Mouse (Mus musculus): ENCODE results near the gene Kcnt2.

Gene Kcnt2

DNA sequence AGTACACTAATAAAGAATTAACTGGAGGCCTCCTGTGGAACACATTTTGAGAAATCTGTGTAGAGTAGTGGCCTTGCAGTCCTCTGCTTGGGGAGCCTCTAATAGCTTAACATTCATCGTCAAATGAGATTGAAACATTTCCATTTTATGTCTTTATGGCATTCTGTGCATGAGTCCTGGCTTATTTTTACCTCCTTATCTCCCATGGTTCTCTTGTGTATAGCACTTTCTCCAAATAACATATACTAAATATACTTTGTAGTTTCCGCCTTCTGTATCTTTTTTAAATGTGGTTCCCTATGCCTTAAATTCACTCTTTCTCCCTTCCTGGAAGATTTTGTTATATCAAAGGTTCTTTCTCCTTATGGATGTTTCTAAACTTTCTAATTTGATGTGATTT lies 246.3 kb downstream of the Kcnt2 start:
- no peak for DNase-seq (ENCODE audit: low read depth, low spot score)

DNA sequence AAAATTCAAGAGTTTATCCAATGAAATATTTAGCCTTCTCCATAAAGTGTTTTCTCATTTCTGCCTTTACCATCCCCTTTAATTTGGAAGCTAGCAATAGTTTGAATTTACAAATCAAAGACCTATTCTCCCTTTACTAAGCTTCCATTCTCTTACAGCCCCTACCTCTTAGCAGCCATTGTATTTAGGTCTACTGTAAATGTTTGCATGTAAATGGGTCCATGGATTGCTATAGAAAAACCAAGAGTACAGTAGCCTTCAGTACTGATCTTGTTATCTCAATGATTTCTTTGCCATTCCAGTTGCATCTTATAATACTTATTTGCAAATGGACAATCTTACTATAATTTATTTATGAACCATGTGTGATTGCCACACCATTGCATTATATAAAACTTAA lies 267.5 kb downstream of the Kcnt2 start:
- no peak for DNase-seq (ENCODE audit: low read depth, low spot score)

GRCm38 (mm10) chr1:140531285-140531908 lies 285.4 kb downstream of the Kcnt2 start:
- DNase-seq (ENCODE audit: low read depth, low spot score), result no peak

DNA sequence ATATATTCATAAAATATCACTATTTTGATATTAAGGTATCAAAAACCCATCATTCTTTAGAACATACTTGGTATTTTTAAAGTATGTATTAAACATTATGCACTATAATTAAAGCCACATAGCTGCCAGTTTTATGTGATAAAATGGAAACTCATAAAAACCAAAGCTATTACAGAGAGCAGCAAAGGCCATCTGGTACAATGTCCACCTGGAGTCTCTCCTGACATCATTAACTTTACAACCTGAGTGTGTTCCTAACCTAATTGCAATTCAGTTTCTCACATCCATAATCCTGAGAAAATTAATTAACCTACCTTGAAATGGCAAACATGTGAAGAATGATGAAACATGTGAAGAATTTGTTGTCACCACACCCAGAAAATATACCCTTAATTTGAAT lies 288.9 kb downstream of the Kcnt2 start:
- DNase-seq (ENCODE audit: low read depth, low spot score), result no peak

- no peak for DNase-seq (ENCODE audit: low read depth, low spot score)
Measured at GRCm38 (mm10) chr1:140542066-140542465, 296.1 kb downstream of the Kcnt2 start.

- no peak for DNase-seq (ENCODE audit: low read depth, low spot score)
Measured at GRCm38 (mm10) chr1:140548711-140549110, 302.8 kb downstream of the Kcnt2 start.

GRCm38 (mm10) chr1:140560801-140561200 lies 314.8 kb downstream of the Kcnt2 start:
- no peak for DNase-seq (ENCODE audit: low read depth, low spot score)

DNA sequence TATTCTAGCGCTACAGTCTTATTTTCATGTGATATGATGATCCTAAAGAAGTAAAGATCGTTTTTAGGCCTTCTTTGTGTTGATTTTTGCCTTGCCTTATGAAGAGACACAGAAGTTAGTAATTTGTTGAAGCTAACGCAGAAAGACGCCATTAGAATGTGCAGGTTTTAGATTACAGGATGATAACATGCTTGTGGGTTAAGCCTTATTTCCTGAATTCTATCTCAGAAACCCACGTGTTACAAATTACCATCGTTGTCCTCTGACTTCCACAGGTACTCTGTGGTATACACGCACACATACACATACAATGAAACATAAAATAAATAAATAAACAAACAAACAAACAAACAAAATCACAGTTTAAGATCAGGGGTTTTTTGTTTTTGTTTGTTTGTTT lies 326.2 kb downstream of the Kcnt2 start:
- DNase-seq (ENCODE audit: low read depth, low spot score), result no peak

GRCm38 (mm10) chr1:140578607-140579006 lies 332.6 kb downstream of the Kcnt2 start:
- no peak for DNase-seq (ENCODE audit: low read depth, low spot score)

- no peak for DNase-seq (ENCODE audit: low read depth, low spot score)
Measured at GRCm38 (mm10) chr1:140588302-140588701, 342.3 kb downstream of the Kcnt2 start.

- DNase-seq (ENCODE audit: low read depth, low spot score), result no peak
Measured at GRCm38 (mm10) chr1:140608765-140609297, 362.9 kb downstream of the Kcnt2 start.

- no peak for DNase-seq (ENCODE audit: low read depth, low spot score)
Measured at GRCm38 (mm10) chr1:140613101-140613500, 367.1 kb downstream of the Kcnt2 start.

DNA sequence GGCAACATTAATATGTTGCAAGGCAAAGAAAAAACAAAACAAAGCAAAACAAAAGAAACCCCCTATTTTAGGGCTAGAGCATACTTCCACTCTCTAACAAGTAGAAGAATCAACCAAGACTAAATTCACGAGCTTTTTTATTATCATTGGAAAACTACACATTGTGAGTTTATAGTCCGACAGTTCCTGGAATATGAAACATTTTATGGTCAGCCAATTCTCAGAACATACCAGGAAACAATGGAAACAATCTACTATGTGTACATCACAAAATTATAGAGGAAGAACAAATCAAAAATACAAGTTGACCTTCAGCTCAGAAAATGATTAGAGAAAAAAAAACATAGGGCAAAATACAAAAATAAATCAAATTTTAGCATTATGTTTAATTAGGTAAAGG lies 368.9 kb downstream of the Kcnt2 start:
- no peak for DNase-seq (ENCODE audit: low read depth, low spot score)

DNA sequence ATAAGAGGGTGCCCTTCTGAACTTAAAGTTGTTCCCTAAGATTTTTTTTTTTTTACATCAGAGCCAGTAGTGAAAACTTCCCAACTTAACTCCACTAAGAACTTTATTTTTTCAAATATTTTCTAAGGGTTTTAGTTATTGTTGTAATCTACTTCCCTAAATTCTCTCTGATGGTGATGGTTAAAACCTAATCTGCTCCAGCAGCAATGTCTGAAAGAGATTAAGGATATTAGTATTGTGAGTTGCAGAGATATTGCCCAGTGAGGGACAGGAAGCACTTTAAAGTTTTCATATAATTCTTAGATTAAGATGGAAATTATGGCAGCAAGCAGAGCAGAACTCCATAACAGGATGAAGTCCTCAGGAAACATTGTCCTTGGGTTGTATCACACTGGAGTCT lies 372.2 kb downstream of the Kcnt2 start:
- no peak for DNase-seq (ENCODE audit: low read depth, low spot score)

- DNase-seq (ENCODE audit: low read depth, low spot score), result no peak
Measured at GRCm38 (mm10) chr1:140624918-140625317, 379.0 kb downstream of the Kcnt2 start.

DNA sequence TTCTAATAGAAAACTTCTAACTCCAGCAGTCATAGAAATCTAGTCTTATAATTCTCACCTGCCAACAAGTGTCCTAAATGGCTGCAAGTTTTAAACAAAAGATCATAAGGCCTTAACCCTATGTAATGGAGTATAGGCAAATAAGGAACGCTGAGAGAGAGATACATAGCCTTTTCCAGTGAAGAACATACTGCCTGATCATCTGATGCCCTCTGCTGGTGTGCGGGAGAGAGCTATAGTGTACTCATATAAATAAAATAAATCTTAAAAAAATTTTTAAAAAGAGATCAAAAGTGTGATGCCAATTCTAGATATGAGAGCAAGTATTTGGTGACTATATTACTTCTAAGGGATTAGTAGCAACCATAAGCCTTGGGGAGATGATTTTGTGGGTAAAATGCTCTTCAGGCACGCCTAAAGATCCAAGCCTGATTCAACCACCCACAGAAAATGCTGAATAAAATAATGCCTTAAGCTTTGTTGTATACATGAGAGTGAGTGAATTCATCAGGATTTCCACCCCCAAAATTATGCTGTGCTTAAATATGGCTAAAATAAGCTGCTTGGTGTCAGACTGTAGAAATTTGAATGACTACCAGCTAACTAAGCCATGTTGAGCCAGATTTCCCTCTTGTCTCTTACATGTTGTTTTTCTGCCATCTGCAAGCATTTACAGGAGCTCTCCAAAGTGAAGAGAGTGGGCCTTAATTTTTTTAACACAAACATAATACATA lies 413.8 kb downstream of the Kcnt2 start:
- no peak for DNase-seq (ENCODE audit: low read depth, low spot score)

- no peak for DNase-seq (ENCODE audit: low read depth, low spot score)
Measured at GRCm38 (mm10) chr1:140660751-140661403, 414.9 kb downstream of the Kcnt2 start.

GRCm38 (mm10) chr1:140661404-140661787 lies 415.4 kb downstream of the Kcnt2 start:
- no peak for DNase-seq (ENCODE audit: low read depth, low spot score)
